Mouse (Mus musculus): ENCODE measurements at regions not wholly inside any gene's neighbourhood (a gene's known extent, or its start where the extent isn't known, plus 50 kb on each side); places are given as distances from the start of the nearest gene placed in this dataset.
A peak's percentile ranks its signal among the peaks of the same experiment; 100 is the strongest.
"Not testable (repeated sequence)": the region's sequence is repeated elsewhere in the genome, so short reads cannot be mapped to it uniquely, and the experiment has no call there.

GRCm38 (mm10) chr6:140229295-140229694, 188.0 kb upstream of the Plcz1 start:
- DNase-seq (ENCODE audit: low spot score), result peak; percentile 20

GRCm38 (mm10) chr6:140228741-140229140, 187.5 kb upstream of the Plcz1 start:
- no peak for DNase-seq (ENCODE audit: low spot score)

- DNase-seq (ENCODE audit: low spot score), result no peak
Measured at GRCm38 (mm10) chr6:140222534-140223324, 181.5 kb upstream of the Plcz1 start.

GRCm38 (mm10) chr6:140221653-140222272, 180.5 kb upstream of the Plcz1 start:
- DNase-seq (ENCODE audit: low spot score), result no peak

- no peak for DNase-seq (ENCODE audit: low spot score)
Measured at GRCm38 (mm10) chr6:140218789-140219188, 177.5 kb upstream of the Plcz1 start.

- DNase-seq (ENCODE audit: low spot score), result no peak
Measured at GRCm38 (mm10) chr6:140212403-140212802, 171.1 kb upstream of the Plcz1 start.

- no peak for DNase-seq (ENCODE audit: low spot score)
Measured at GRCm38 (mm10) chr6:140210141-140210540, 168.9 kb upstream of the Plcz1 start.

GRCm38 (mm10) chr6:140209083-140209482, 167.8 kb upstream of the Plcz1 start:
- no peak for DNase-seq (ENCODE audit: low spot score)

GRCm38 (mm10) chr6:140208375-140208774, 167.1 kb upstream of the Plcz1 start:
- DNase-seq (ENCODE audit: low spot score), result no peak

- DNase-seq (ENCODE audit: low spot score), result not testable (repeated sequence)
Measured at GRCm38 (mm10) chr6:140206676-140207075, 165.4 kb upstream of the Plcz1 start.

GRCm38 (mm10) chr6:140201356-140201755, 160.1 kb upstream of the Plcz1 start:
- no peak for DNase-seq (ENCODE audit: low spot score)

GRCm38 (mm10) chr6:140200322-140200721, 159.1 kb upstream of the Plcz1 start:
- DNase-seq (ENCODE audit: low spot score), result no peak

- DNase-seq (ENCODE audit: low spot score), result no peak
Measured at GRCm38 (mm10) chr6:140198036-140198435, 156.8 kb upstream of the Plcz1 start.

- DNase-seq (ENCODE audit: low spot score), result no peak
Measured at GRCm38 (mm10) chr6:140197113-140197675, 155.9 kb upstream of the Plcz1 start.

- no peak for DNase-seq (ENCODE audit: low spot score)
Measured at GRCm38 (mm10) chr6:140194276-140194675, 153.0 kb upstream of the Plcz1 start.

- no peak for DNase-seq (ENCODE audit: low spot score)
Measured at GRCm38 (mm10) chr6:140193084-140193939, 152.1 kb upstream of the Plcz1 start.

GRCm38 (mm10) chr6:140192526-140192925, 151.3 kb upstream of the Plcz1 start:
- DNase-seq (ENCODE audit: low spot score), result no peak

GRCm38 (mm10) chr6:140191341-140191740, 150.1 kb upstream of the Plcz1 start:
- DNase-seq (ENCODE audit: low spot score), result no peak

- DNase-seq (ENCODE audit: low spot score), result no peak
Measured at GRCm38 (mm10) chr6:140189601-140190000, 148.3 kb upstream of the Plcz1 start.

- no peak for DNase-seq (ENCODE audit: low spot score)
Measured at GRCm38 (mm10) chr6:140187733-140188132, 146.5 kb upstream of the Plcz1 start.

- DNase-seq (ENCODE audit: low spot score), result no peak
Measured at GRCm38 (mm10) chr6:140187106-140187505, 145.8 kb upstream of the Plcz1 start.

- DNase-seq (ENCODE audit: low spot score), result no peak
Measured at GRCm38 (mm10) chr6:140179999-140180398, 138.7 kb upstream of the Plcz1 start.
